Mouse (Mus musculus): ENCODE measurements at regions not wholly inside any gene's neighbourhood (a gene's known extent, or its start where the extent isn't known, plus 50 kb on each side); places are given as distances from the start of the nearest gene placed in this dataset.

- Histone ChIP-seq H3K4me1 (replicated peaks; ENCODE audit: control insufficient read depth, insufficient read depth, low read length) (no peaks in the 10 kb centered on the region), H3K4me3 (replicated peaks; ENCODE audit: low read length) (no peak overlapping the region), H3K9ac (replicated peaks; ENCODE audit: low read depth, low read length) (no peak overlapping the region), H3K4me2 (ENCODE audit: low read length) (no peak overlapping the region), H3K36me3 (ENCODE audit: control insufficient read depth, insufficient read depth) (no peaks in the 10 kb centered on the region), H3K27me3 (replicated peaks; ENCODE audit: control insufficient read depth, insufficient read depth, low read length) (no peaks in the 10 kb centered on the region), H3K27ac (ENCODE audit: low read length) (no peak overlapping the region), H3K9me3 (ENCODE audit: control insufficient read depth, low read length) (no peaks in the 10 kb centered on the region)
- 77% methylated on average over 1 of the region's 1 CpGs for WGBS
- no peak; the same call in 1 of the 2 replicates for ATAC-seq
Measured at GRCm38 (mm10) chr15:24778234-24778633, 635.3 kb downstream of the Basp1 start.

- no peaks in the 10 kb centered on the region for H3K36me3 ChIP-seq (ENCODE audit: control insufficient read depth, insufficient read depth)
- no peaks in the 10 kb centered on the region for H3K4me1 ChIP-seq (replicated peaks; ENCODE audit: control insufficient read depth, insufficient read depth, low read length)
- no peak overlapping the region for H3K9ac ChIP-seq (replicated peaks; ENCODE audit: low read depth, low read length)
- H3K9me3 ChIP-seq (ENCODE audit: control insufficient read depth, low read length): no peaks in the 10 kb centered on the region
- 25% methylated on average over 2 of the region's 2 CpGs for WGBS
- H3K27ac ChIP-seq (ENCODE audit: low read length): no peak overlapping the region
- no peak overlapping the region for H3K4me2 ChIP-seq (ENCODE audit: low read length)
- ATAC-seq: no peak
- no peak overlapping the region for H3K4me3 ChIP-seq (replicated peaks; ENCODE audit: low read length)
- H3K27me3 ChIP-seq (replicated peaks; ENCODE audit: control insufficient read depth, insufficient read depth, low read length): no peaks in the 10 kb centered on the region
Measured at GRCm38 (mm10) chr15:24751480-24752157, 661.9 kb downstream of the Basp1 start.

GRCm38 (mm10) chr15:24743240-24743639 is 670.3 kb downstream of the Basp1 start:
- Histone ChIP-seq H3K36me3 (ENCODE audit: control insufficient read depth, insufficient read depth) (no peaks in the 10 kb centered on the region), H3K9ac (replicated peaks; ENCODE audit: low read depth, low read length) (no peak overlapping the region), H3K27ac (ENCODE audit: low read length) (no peak overlapping the region), H3K9me3 (ENCODE audit: control insufficient read depth, low read length) (no peaks in the 10 kb centered on the region), H3K4me2 (ENCODE audit: low read length) (no peak overlapping the region), H3K27me3 (replicated peaks; ENCODE audit: control insufficient read depth, insufficient read depth, low read length) (no peaks in the 10 kb centered on the region), H3K4me1 (replicated peaks; ENCODE audit: control insufficient read depth, insufficient read depth, low read length) (no peaks in the 10 kb centered on the region), H3K4me3 (replicated peaks; ENCODE audit: low read length) (no peak overlapping the region)
- no peak for ATAC-seq
- WGBS: 35% methylated on average over 6 of the region's 6 CpGs

- no peak overlapping the region for H3K4me2 ChIP-seq (ENCODE audit: low read length)
- H3K4me1 ChIP-seq (replicated peaks; ENCODE audit: control insufficient read depth, insufficient read depth, low read length): no peaks in the 10 kb centered on the region
- H3K36me3 ChIP-seq (ENCODE audit: control insufficient read depth, insufficient read depth): no peaks in the 10 kb centered on the region
- H3K27ac ChIP-seq (ENCODE audit: low read length): no peak overlapping the region
- no peak for ATAC-seq
- H3K9me3 ChIP-seq (ENCODE audit: control insufficient read depth, low read length): no peaks in the 10 kb centered on the region
- no peaks in the 10 kb centered on the region for H3K27me3 ChIP-seq (replicated peaks; ENCODE audit: control insufficient read depth, insufficient read depth, low read length)
- H3K4me3 ChIP-seq (replicated peaks; ENCODE audit: low read length): no peak overlapping the region
- no peak overlapping the region for H3K9ac ChIP-seq (replicated peaks; ENCODE audit: low read depth, low read length)
- WGBS: 96% methylated on average over 4 of the region's 4 CpGs
Measured at GRCm38 (mm10) chr15:24725170-24725569, 688.4 kb downstream of the Basp1 start.

GRCm38 (mm10) chr15:24724664-24725063 is 688.9 kb downstream of the Basp1 start:
- WGBS: 50% methylated on average over 4 of the region's 4 CpGs
- no peak overlapping the region for H3K4me3 ChIP-seq (replicated peaks; ENCODE audit: low read length)
- no peak overlapping the region for H3K9ac ChIP-seq (replicated peaks; ENCODE audit: low read depth, low read length)

GRCm38 (mm10) chr15:24720346-24720745 is 693.2 kb downstream of the Basp1 start:
- Histone ChIP-seq H3K4me1 (replicated peaks; ENCODE audit: control insufficient read depth, insufficient read depth, low read length) (no peaks in the 10 kb centered on the region), H3K27me3 (replicated peaks; ENCODE audit: control insufficient read depth, insufficient read depth, low read length) (no peaks in the 10 kb centered on the region), H3K9me3 (ENCODE audit: control insufficient read depth, low read length) (no peaks in the 10 kb centered on the region), H3K27ac (ENCODE audit: low read length) (no peak overlapping the region), H3K4me2 (ENCODE audit: low read length) (no peak overlapping the region), H3K9ac (replicated peaks; ENCODE audit: low read depth, low read length) (no peak overlapping the region), H3K36me3 (ENCODE audit: control insufficient read depth, insufficient read depth) (no peaks in the 10 kb centered on the region), H3K4me3 (replicated peaks; ENCODE audit: low read length) (no peak overlapping the region)
- 70% methylated on average over 2 of the region's 2 CpGs for WGBS
- ATAC-seq: no peak

More at GRCm38 (mm10) chr15:24724664-24725063, 688.9 kb downstream of the Basp1 start:
- ATAC-seq: peak; percentile 75
- Histone ChIP-seq H3K9me3 (ENCODE audit: control insufficient read depth, low read length) (no peaks in the 10 kb centered on the region), H3K27ac (ENCODE audit: low read length) (no peak overlapping the region), H3K36me3 (ENCODE audit: control insufficient read depth, insufficient read depth) (no peaks in the 10 kb centered on the region), H3K4me2 (ENCODE audit: low read length) (no peak overlapping the region), H3K27me3 (replicated peaks; ENCODE audit: control insufficient read depth, insufficient read depth, low read length) (no peaks in the 10 kb centered on the region), H3K4me1 (replicated peaks; ENCODE audit: control insufficient read depth, insufficient read depth, low read length) (no peaks in the 10 kb centered on the region)

GRCm38 (mm10) chr15:24682167-24682566 is 731.4 kb downstream of the Basp1 start:
- H3K27me3 ChIP-seq (replicated peaks; ENCODE audit: control insufficient read depth, insufficient read depth, low read length): no peaks in the 10 kb centered on the region
- H3K4me1 ChIP-seq (replicated peaks; ENCODE audit: control insufficient read depth, insufficient read depth, low read length): no peaks in the 10 kb centered on the region
- no peak overlapping the region for H3K4me3 ChIP-seq (replicated peaks; ENCODE audit: low read length)
- no peaks in the 10 kb centered on the region for H3K36me3 ChIP-seq (ENCODE audit: control insufficient read depth, insufficient read depth)
- H3K27ac ChIP-seq (ENCODE audit: low read length): no peak overlapping the region
- H3K9ac ChIP-seq (replicated peaks; ENCODE audit: low read depth, low read length): no peak overlapping the region
- H3K9me3 ChIP-seq (ENCODE audit: control insufficient read depth, low read length): no peaks in the 10 kb centered on the region
- no peak overlapping the region for H3K4me2 ChIP-seq (ENCODE audit: low read length)
- WGBS: 82% methylated on average over 4 of the region's 4 CpGs
- ATAC-seq: no peak

- no peak overlapping the region for H3K4me2 ChIP-seq (ENCODE audit: low read length)
- H3K9me3 ChIP-seq (ENCODE audit: control insufficient read depth, low read length): no peaks in the 10 kb centered on the region
- no peaks in the 10 kb centered on the region for H3K4me1 ChIP-seq (replicated peaks; ENCODE audit: control insufficient read depth, insufficient read depth, low read length)
- no peak overlapping the region for H3K4me3 ChIP-seq (replicated peaks; ENCODE audit: low read length)
- ATAC-seq: peak; percentile 85
- H3K9ac ChIP-seq (replicated peaks; ENCODE audit: low read depth, low read length): no peak overlapping the region
- no peak overlapping the region for H3K27ac ChIP-seq (ENCODE audit: low read length)
- 83% methylated on average over 1 of the region's 1 CpGs for WGBS
- no peaks in the 10 kb centered on the region for H3K36me3 ChIP-seq (ENCODE audit: control insufficient read depth, insufficient read depth)
- H3K27me3 ChIP-seq (replicated peaks; ENCODE audit: control insufficient read depth, insufficient read depth, low read length): no peaks in the 10 kb centered on the region
Measured at GRCm38 (mm10) chr15:24648938-24649337, 764.6 kb downstream of the Basp1 start.

GRCm38 (mm10) chr15:24635620-24636019 is 777.9 kb downstream of the Basp1 start:
- WGBS: 42% methylated on average over 2 of the region's 2 CpGs
- H3K9ac ChIP-seq (replicated peaks; ENCODE audit: low read depth, low read length): no peak overlapping the region

GRCm38 (mm10) chr15:24596242-24596641 is 817.3 kb downstream of the Basp1 start:
- Histone ChIP-seq H3K27me3 (replicated peaks; ENCODE audit: control insufficient read depth, insufficient read depth, low read length) (no peaks in the 10 kb centered on the region), H3K9ac (replicated peaks; ENCODE audit: low read depth, low read length) (no peak overlapping the region), H3K27ac (ENCODE audit: low read length) (no peak overlapping the region), H3K9me3 (ENCODE audit: control insufficient read depth, low read length) (no peaks in the 10 kb centered on the region), H3K4me3 (replicated peaks; ENCODE audit: low read length) (no peak overlapping the region), H3K36me3 (ENCODE audit: control insufficient read depth, insufficient read depth) (no peaks in the 10 kb centered on the region), H3K4me2 (ENCODE audit: low read length) (no peak overlapping the region), H3K4me1 (replicated peaks; ENCODE audit: control insufficient read depth, insufficient read depth, low read length) (no peaks in the 10 kb centered on the region; the same call in 1 of the 2 replicates)
- ATAC-seq: peak; percentile 89
- WGBS: 46% methylated on average over 4 of the region's 4 CpGs

More at GRCm38 (mm10) chr15:24635620-24636019, 777.9 kb downstream of the Basp1 start:
- Histone ChIP-seq H3K9me3 (ENCODE audit: control insufficient read depth, low read length) (no peaks in the 10 kb centered on the region), H3K4me2 (ENCODE audit: low read length) (no peak overlapping the region), H3K4me3 (replicated peaks; ENCODE audit: low read length) (no peak overlapping the region), H3K27ac (ENCODE audit: low read length) (no peak overlapping the region), H3K4me1 (replicated peaks; ENCODE audit: control insufficient read depth, insufficient read depth, low read length) (no peaks in the 10 kb centered on the region), H3K27me3 (replicated peaks; ENCODE audit: control insufficient read depth, insufficient read depth, low read length) (no peaks in the 10 kb centered on the region), H3K36me3 (ENCODE audit: control insufficient read depth, insufficient read depth) (no peaks in the 10 kb centered on the region)
- ATAC-seq: no peak

All from forebrain, embryonic 16.5 days (tissue).